Mouse (Mus musculus) G1E (cell line): ENCODE data around the gene Hist1h3b. TPM values are rescaled to one million over a fixed set of nuclear protein-coding genes. Genes with fewer than 3 reads are reported as not detected.

Source experiments
- ATAC-seq: 2 replicates; pipeline ENCODE4 v1.8.0; 2016; ENCODE audit warnings: mild to moderate bottlenecking; ENCODE audit not compliant: insufficient number of reproducible peaks, poor library complexity, low FRiP score, severe bottlenecking; ENCODE audit errors: extremely low read depth
- DNase-seq: peaks from one replicate; pipeline ENCODE4 v3.0.0; 2012; ENCODE audit warnings: low spot score
- H3K27me3 ChIP-seq: 2 replicates; pipeline ENCODE4 v1.6.1; 2012; ENCODE audit warnings: mild to moderate bottlenecking, low read length, inconsistent platforms; ENCODE audit not compliant: insufficient read depth
- H3K36me3 ChIP-seq: replicated peaks from 2 replicates; pipeline ENCODE3; 2012; ENCODE audit warnings: mild to moderate bottlenecking, inconsistent platforms
- H3K4me1 ChIP-seq: 2 replicates; pipeline ENCODE4 v1.6.1; 2012; ENCODE audit warnings: low read depth, low read length, inconsistent platforms, mixed read lengths; ENCODE audit not compliant: insufficient read depth
- H3K4me3 ChIP-seq: 2 replicates; pipeline ENCODE4 v1.5.1; 2012; ENCODE audit warnings: low read depth, mild to moderate bottlenecking, inconsistent platforms, low read length, moderate library complexity, mixed read lengths
- H3K9me3 ChIP-seq: replicated peaks from 2 replicates; pipeline ENCODE4 v1.6.1; 2012; ENCODE audit warnings: inconsistent platforms
- CTCF ChIP-seq: IDR thresholded peaks from 2 replicates; pipeline ENCODE4 v1.5.1; 2012; ENCODE audit warnings: low read depth, low read length, inconsistent platforms, mixed read lengths
- GATA1 ChIP-seq: IDR thresholded peaks from 2 replicates; pipeline ENCODE4 v1.6.1; 2012; ENCODE audit warnings: borderline replicate concordance, low read length, inconsistent platforms, mixed read lengths
- GATA2 ChIP-seq: IDR thresholded peaks from 2 replicates; pipeline ENCODE4 v1.6.1; 2012; ENCODE audit warnings: low read depth, low read length, inconsistent platforms, borderline replicate concordance
- POLR2AphosphoS5 ChIP-seq: IDR thresholded peaks from 2 replicates; pipeline ENCODE4 v1.6.1; 2012; ENCODE audit warnings: low read depth, low read length, inconsistent platforms; ENCODE audit not compliant: insufficient replicate concordance
- TAL1 ChIP-seq: conservative IDR thresholded peaks from 2 replicates; pipeline ENCODE4 v1.6.1; 2012; ENCODE audit warnings: low read depth, low read length, inconsistent platforms, mixed read lengths
- polyA plus RNA-seq: library from polyadenylated mRNA; stranded (reverse); fragments of >175 nt; gene quantifications from 2 replicates; pipeline ENCODE4 v1.2.3, GENCODE M21; 2012
- total RNA-seq, 2 experiments: library from RNA; stranded (forward) in 1 of 2; stranded (reverse) in 1 of 2; fragments of 200-1000 nt in 1 of 2; fragments of >200 nt in 1 of 2; fragmentation: Nextera tagmentation in 1 of 2; gene quantifications; 2 replicates each; pipeline ENCODE4 v1.2.3; 2014 to 2017

Gene Hist1h3b
- total and polyA plus RNA-seq, 3 experiments: 5.7 to 955 (median 745) TPM

- peaks cover 35% of the 10 kb centered on the region for H3K4me1 ChIP-seq
- no peaks in the 10 kb centered on the region for H3K27me3 ChIP-seq
- H3K9me3 ChIP-seq: no peaks in the 10 kb centered on the region
- no peak for TF ChIP-seq CTCF
- TF ChIP-seq GATA2: no peak
- TF ChIP-seq GATA1: no peak
- TF ChIP-seq POLR2AphosphoS5: peak; percentile 87; the same call in 1 of the 2 replicates
- no peak for TF ChIP-seq TAL1
- no peak for ATAC-seq
- H3K4me3 ChIP-seq: no peak overlapping the region; the same call in 1 of the 2 replicates
- DNase-seq: no peak
- H3K36me3 ChIP-seq: no peaks in the 10 kb centered on the region
These were observed 5.9 kb downstream of the Hist1h3b start for GRCm38 (mm10) chr13:23757921-23758320.

GRCm38 (mm10) chr13:23759251-23759771 lies 7.2 kb downstream of the Hist1h3b start:
- H3K4me1 ChIP-seq: peaks cover 46% of the 10 kb centered on the region
- ATAC-seq (no peak), DNase-seq (no peak)
- no peaks in the 10 kb centered on the region for H3K9me3 ChIP-seq
- no peaks in the 10 kb centered on the region for H3K36me3 ChIP-seq
- H3K4me3 ChIP-seq: no peak overlapping the region
- TF ChIP-seq GATA1: no peak
- no peak for TF ChIP-seq TAL1
- TF ChIP-seq POLR2AphosphoS5: no peak
- TF ChIP-seq GATA2: no peak
- TF ChIP-seq CTCF: no peak
- no peaks in the 10 kb centered on the region for H3K27me3 ChIP-seq

- ATAC-seq (0 out of 2 replicates have a peak, but pooled peaks have one; percentile 6), DNase-seq (no peak)
- H3K36me3 ChIP-seq: no peaks in the 10 kb centered on the region
- peak overlapping the region; percentile 68; the same call in 1 of the 2 replicates for H3K4me3 ChIP-seq
- H3K27me3 ChIP-seq: no peaks in the 10 kb centered on the region
- no peaks in the 10 kb centered on the region for H3K9me3 ChIP-seq
- H3K4me1 ChIP-seq: peaks cover 51% of the 10 kb centered on the region
- TF ChIP-seq TAL1: no peak
- no peak for TF ChIP-seq GATA1
- TF ChIP-seq CTCF: no peak
- TF ChIP-seq GATA2: no peak
- no peak for TF ChIP-seq POLR2AphosphoS5
These were observed 7.8 kb downstream of the Hist1h3b start for GRCm38 (mm10) chr13:23759916-23760239.

- peak overlapping the region; percentile 68 for H3K4me3 ChIP-seq
- no peak for TF ChIP-seq TAL1
- peak; percentile 98; the same call in 1 of the 2 replicates for TF ChIP-seq POLR2AphosphoS5
- DNase-seq (peak; percentile 41), ATAC-seq (no peak)
- no peaks in the 10 kb centered on the region for H3K27me3 ChIP-seq
- no peaks in the 10 kb centered on the region for H3K36me3 ChIP-seq
- H3K4me1 ChIP-seq: peaks cover 50% of the 10 kb centered on the region
- no peaks in the 10 kb centered on the region for H3K9me3 ChIP-seq
These were observed 8.3 kb downstream of the Hist1h3b start for GRCm38 (mm10) chr13:23760240-23760971.

GRCm38 (mm10) chr13:23760972-23761864 lies 9.2 kb downstream of the Hist1h3b start, which contains the start of gene Hist1h4a:
Hist1h4a (minus strand) TSS chr13:23761230.
- DNase-seq (peak; percentile 74), ATAC-seq (peak; percentile 45)
- no peaks in the 10 kb centered on the region for H3K9me3 ChIP-seq
- H3K27me3 ChIP-seq: no peaks in the 10 kb centered on the region
- H3K4me3 ChIP-seq: peak within 1 kb of the TSS; percentile 68
- TF ChIP-seq GATA1 (no peak), POLR2AphosphoS5 (peak; percentile 90; the same call in 1 of the 2 replicates)
- no peaks in the 10 kb centered on the region for H3K36me3 ChIP-seq
- peaks cover 47% of the 10 kb centered on the region for H3K4me1 ChIP-seq
